Mouse (Mus musculus) kidney, embryonic 15.5 days (tissue): ENCODE results near the gene Adam12. TPM values are rescaled to one million over a fixed set of nuclear protein-coding genes. Genes with fewer than 3 reads are reported as not detected.

Experiments
- ATAC-seq: fragments of 200-750 bp; cut with Nextera tagmentation; replicated peaks from 2 replicates; pipeline ENCODE4 v1.8.0; 2017; ENCODE audit warnings: moderate TSS enrichment; ENCODE audit not compliant: low FRiP score
- H3K27ac ChIP-seq: fragments of 300-500 bp; sonication (generic); 2 replicates; pipeline ENCODE4 v1.5.1; 2015; ENCODE audit warnings: mild to moderate bottlenecking, inconsistent platforms
- H3K27me3 ChIP-seq: fragments of 300-500 bp; sonication (generic); 2 replicates; pipeline ENCODE4 v1.6.1; 2015; ENCODE audit warnings: inconsistent platforms
- H3K36me3 ChIP-seq: fragments of 300-500 bp; sonication (generic); 2 replicates; pipeline ENCODE4 v1.6.1; 2015; ENCODE audit warnings: inconsistent platforms
- H3K4me1 ChIP-seq: fragments of 300-500 bp; sonication (generic); 2 replicates; pipeline ENCODE4 v1.6.1; 2015; ENCODE audit warnings: inconsistent platforms
- H3K4me2 ChIP-seq: fragments of 300-500 bp; sonication (generic); 2 replicates; pipeline ENCODE4 v1.6.1; 2015; ENCODE audit warnings: moderate library complexity, mild to moderate bottlenecking, inconsistent platforms
- H3K4me3 ChIP-seq: fragments of 300-500 bp; sonication (generic); replicated peaks from 2 replicates; pipeline ENCODE4 v1.5.1; 2015; ENCODE audit warnings: mild to moderate bottlenecking, inconsistent platforms
- H3K9ac ChIP-seq: fragments of 300-500 bp; sonication (generic); 2 replicates; pipeline ENCODE4 v1.6.1; 2015; ENCODE audit warnings: mild to moderate bottlenecking, inconsistent platforms
- H3K9me3 ChIP-seq: fragments of 300-500 bp; sonication (generic); replicated peaks from 2 replicates; pipeline ENCODE4 v1.6.1; 2016; ENCODE audit warnings: inconsistent platforms
- WGBS: fragments of 180-500 bp; shearing (Covaris S2); methylation state at CpG from one replicate; pipeline ENCODE4 v1.1.7; 2015; ENCODE audit warnings: mixed read lengths; 5-methylcytosine and 5-hydroxymethylcytosine counted together
- polyA plus RNA-seq: library from polyadenylated mRNA; unstranded; fragments of >200 nt; fragmentation: Nextera tagmentation; extraction: Ambion mirVana; gene quantifications from 2 replicates; pipeline ENCODE4 v1.2.1, GENCODE M21; 2015

Gene Adam12
- polyA plus RNA-seq, 1 experiment from 2014 or later, result 6.8 TPM

DNA sequence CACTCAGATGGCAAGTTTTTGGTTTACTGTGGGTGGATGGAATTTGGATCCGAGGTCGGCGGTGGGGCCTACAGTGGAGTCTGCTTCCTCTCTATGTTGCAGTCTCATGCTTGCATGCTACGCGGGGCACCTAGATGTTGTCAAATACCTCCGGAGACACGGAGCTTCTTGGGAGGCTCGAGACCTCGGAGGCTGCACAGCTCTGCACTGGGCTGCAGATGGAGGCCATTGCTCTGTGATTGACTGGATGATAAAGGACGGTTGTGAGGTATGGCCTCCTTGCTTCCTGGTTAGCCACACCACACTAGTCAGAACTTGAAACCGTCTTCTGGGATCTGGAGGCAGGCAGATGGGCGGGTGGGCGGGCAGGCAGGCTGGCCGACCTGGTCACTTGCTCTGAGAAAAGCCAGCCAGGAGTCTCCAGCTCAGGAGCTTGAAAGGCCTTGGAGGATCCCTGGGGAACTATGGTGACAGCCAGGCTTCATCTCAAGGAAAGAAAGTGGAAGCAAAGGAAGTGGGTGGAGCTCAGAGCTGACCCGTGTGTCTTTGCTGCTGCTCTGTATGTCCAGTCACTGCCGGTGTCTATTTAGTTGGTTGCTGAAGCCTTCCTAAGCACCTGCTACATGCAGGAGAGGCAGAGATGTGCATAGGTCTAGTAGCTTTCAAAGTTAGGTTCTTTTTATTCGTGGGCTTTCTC lies 355.2 kb downstream of the Adam12 start:
- Histone ChIP-seq H3K9me3 (no peaks in the 10 kb centered on the region), H3K27ac (no peak overlapping the region), H3K36me3 (no peaks in the 10 kb centered on the region), H3K4me2 (no peak overlapping the region), H3K9ac (no peak overlapping the region), H3K4me1 (peaks cover 9% of the 10 kb centered on the region; the same call in 1 of the 2 replicates), H3K27me3 (no peaks in the 10 kb centered on the region), H3K4me3 (no peak overlapping the region)
- WGBS, result 64% methylated on average over 17 of the region's 17 CpGs
- no peak for ATAC-seq

DNA sequence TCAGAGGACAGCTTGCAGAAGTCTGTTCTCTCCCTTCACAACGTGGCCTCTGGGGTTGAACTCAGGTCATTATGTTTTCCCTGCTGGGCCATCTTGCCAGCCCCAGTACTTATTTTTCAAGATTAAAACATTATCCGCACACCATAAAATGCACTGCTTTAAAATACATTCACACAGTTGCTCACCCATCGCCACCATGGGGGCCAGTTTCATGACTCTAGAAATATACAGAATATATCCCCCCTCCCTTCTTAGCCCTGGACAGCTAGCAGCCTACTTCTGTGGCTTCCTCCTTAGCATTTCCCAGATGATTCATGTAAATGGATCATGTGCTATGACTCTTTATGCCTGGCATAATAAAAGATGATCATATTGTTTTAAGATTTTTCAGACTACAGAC lies 355.8 kb downstream of the Adam12 start:
- Histone ChIP-seq H3K27ac (no peak overlapping the region), H3K9me3 (no peaks in the 10 kb centered on the region), H3K4me2 (no peak overlapping the region), H3K4me1 (0 out of 2 replicates have a peak, but pooled peaks cover 5% of the 10 kb centered on the region), H3K36me3 (no peaks in the 10 kb centered on the region), H3K4me3 (no peak overlapping the region), H3K27me3 (no peaks in the 10 kb centered on the region), H3K9ac (no peak overlapping the region)
- no peak for ATAC-seq
- 70% methylated on average over 3 of the region's 3 CpGs for WGBS

DNA sequence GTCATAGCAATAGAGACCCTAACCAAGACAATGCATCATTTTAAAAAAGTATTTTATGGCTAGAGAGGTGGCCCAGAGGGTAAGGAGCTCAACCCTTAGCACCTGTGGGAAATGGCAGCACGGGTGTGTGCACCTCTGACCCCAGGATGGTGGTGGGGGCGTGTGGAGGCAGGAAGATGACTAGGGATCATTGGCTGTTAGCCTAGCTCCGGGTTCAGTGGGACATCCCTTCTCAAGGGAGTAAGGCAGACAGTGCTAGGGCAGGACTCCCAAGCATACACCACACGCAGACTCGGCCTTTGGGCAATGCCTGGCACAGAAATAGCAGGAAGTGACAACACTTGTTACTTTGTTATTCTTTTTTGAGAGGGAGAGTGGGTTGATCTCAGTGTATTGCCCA lies 359.2 kb downstream of the Adam12 start:
- no peaks in the 10 kb centered on the region for H3K9me3 ChIP-seq
- 0 out of 2 replicates have a peak, but pooled peaks cover 4% of the 10 kb centered on the region for H3K27me3 ChIP-seq
- 77% methylated on average over 5 of the region's 5 CpGs for WGBS
- no peak overlapping the region for H3K9ac ChIP-seq
- H3K27ac ChIP-seq, result no peak overlapping the region
- 0 out of 2 replicates have a peak, but pooled peaks cover 5% of the 10 kb centered on the region for H3K4me1 ChIP-seq
- no peaks in the 10 kb centered on the region for H3K36me3 ChIP-seq
- ATAC-seq, result no peak
- no peak overlapping the region for H3K4me3 ChIP-seq
- no peak overlapping the region for H3K4me2 ChIP-seq

DNA sequence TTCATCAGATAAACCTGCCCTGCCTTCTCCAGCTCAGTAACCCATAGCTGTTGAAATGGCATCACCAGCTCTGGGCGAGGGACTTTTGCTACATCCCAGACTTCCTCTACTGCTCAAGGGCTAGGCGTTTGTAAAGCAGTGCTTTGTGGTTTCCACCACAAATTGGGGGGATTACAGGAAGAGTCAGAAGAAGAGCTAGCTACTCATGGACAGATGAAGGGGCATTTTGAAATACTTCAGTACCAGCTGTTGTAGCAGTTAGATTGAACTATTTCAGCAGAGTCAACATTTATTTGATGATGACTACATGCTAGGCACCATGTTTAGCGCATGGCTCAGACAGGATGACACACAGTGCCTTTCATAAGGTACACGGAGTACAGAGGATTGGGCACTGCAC lies 361.7 kb downstream of the Adam12 start:
- 90% methylated on average over 4 of the region's 4 CpGs for WGBS
- H3K4me2 ChIP-seq, result no peak overlapping the region
- no peak overlapping the region for H3K27ac ChIP-seq
- no peak for ATAC-seq
- H3K27me3 ChIP-seq, result 0 out of 2 replicates have a peak, but pooled peaks cover 4% of the 10 kb centered on the region
- no peak overlapping the region for H3K4me3 ChIP-seq
- H3K9me3 ChIP-seq, result no peaks in the 10 kb centered on the region
- no peaks in the 10 kb centered on the region for H3K4me1 ChIP-seq
- H3K9ac ChIP-seq, result no peak overlapping the region
- H3K36me3 ChIP-seq, result no peaks in the 10 kb centered on the region

DNA sequence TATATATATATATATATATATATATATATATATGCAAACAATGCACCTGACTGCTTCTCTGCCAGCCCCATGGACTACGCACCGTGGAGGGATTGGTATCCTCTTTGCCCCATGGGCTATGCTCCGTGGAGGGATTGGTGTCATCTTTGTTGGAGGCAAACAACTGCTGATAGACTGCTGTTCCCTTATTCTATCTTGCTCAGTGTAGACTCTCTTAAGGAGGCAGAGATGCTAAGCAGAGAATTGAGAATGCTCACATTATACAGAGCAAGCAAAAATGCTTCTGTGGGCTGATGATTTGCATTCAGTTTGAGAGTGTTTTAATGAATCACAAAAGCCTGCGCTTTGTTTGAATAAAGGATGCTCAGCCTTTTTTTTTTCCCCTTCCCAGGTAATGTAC lies 368.3 kb downstream of the Adam12 start:
- no peak overlapping the region for H3K9ac ChIP-seq
- WGBS, result 91% methylated on average over 4 of the region's 4 CpGs
- no peak for ATAC-seq
- no peak overlapping the region for H3K4me3 ChIP-seq
- no peaks in the 10 kb centered on the region for H3K4me1 ChIP-seq
- H3K27ac ChIP-seq, result no peak overlapping the region
- H3K27me3 ChIP-seq, result no peaks in the 10 kb centered on the region
- no peaks in the 10 kb centered on the region for H3K9me3 ChIP-seq
- no peaks in the 10 kb centered on the region for H3K36me3 ChIP-seq
- no peak overlapping the region for H3K4me2 ChIP-seq

DNA sequence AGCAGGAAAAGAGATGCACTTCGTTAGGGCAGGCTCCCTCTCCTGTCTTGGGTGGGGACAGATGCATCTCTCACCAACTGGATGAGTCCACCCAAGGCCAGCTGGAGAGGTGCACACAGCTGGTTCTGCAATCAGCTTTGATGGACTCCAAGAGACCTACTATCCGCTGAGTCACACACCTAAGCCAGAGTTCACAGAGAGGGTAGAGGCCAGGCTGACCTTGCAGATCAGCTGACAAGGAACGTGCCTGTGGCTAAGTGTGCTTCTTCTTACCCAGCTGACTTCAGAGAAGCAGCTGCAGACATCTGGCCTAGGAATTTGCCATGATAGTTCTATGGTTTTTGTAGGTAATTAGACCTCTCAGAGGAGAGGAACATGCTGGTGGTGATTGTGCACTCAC lies 368.8 kb downstream of the Adam12 start:
- Histone ChIP-seq H3K9me3 (no peaks in the 10 kb centered on the region), H3K9ac (no peak overlapping the region), H3K27ac (no peak overlapping the region), H3K4me2 (no peak overlapping the region), H3K4me3 (no peak overlapping the region), H3K36me3 (no peaks in the 10 kb centered on the region), H3K4me1 (no peaks in the 10 kb centered on the region), H3K27me3 (no peaks in the 10 kb centered on the region)
- no peak for ATAC-seq
- WGBS, result 59% methylated on average over 3 of the region's 3 CpGs

DNA sequence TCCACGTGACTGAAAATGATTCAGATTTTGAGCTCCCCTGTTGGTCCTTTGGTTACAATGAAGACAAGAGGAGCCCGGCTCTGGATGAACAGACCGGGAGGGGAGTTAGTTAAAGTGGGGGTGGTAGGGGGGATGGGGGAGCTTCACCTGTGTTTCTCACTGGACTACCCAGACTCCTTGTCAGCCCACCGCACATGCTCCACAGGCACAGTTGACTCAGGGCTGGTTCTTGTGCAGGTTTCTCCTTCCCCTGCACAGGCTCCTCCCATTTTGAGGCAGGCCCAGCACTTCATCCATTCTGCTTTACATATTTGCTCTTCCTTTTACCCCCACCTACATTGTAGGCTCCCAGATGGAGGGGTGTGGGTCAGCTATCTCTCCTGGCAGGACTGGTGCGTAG lies 369.2 kb downstream of the Adam12 start:
- 93% methylated on average over 5 of the region's 5 CpGs for WGBS
- Histone ChIP-seq H3K9ac (no peak overlapping the region), H3K9me3 (no peaks in the 10 kb centered on the region), H3K4me1 (no peaks in the 10 kb centered on the region), H3K36me3 (no peaks in the 10 kb centered on the region), H3K4me2 (no peak overlapping the region), H3K27ac (no peak overlapping the region), H3K4me3 (no peak overlapping the region), H3K27me3 (no peaks in the 10 kb centered on the region)
- no peak for ATAC-seq

DNA sequence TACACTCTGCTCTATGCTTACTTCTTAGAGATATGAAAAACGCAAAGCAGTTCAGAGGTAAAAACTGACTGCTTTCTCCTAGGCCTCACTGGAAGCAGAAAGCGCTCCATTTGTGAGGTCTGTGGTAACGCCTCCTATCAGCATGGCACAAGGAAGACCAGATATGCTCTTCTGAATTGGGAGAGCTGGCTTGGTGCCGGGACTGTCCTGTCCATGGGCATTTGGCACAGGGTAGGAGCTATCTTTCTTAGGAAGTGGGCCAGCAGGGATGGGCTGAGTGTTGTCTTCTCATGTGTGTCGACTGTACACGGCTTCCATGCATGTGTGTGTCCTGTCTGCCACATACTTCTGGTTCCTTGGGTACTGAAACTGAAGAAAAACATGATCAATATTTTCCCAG lies 369.7 kb downstream of the Adam12 start:
- WGBS, result 92% methylated on average over 6 of the region's 6 CpGs
- Histone ChIP-seq H3K9me3 (no peaks in the 10 kb centered on the region), H3K4me3 (no peak overlapping the region), H3K4me1 (no peaks in the 10 kb centered on the region), H3K4me2 (no peak overlapping the region), H3K9ac (no peak overlapping the region), H3K27me3 (no peaks in the 10 kb centered on the region), H3K36me3 (no peaks in the 10 kb centered on the region), H3K27ac (no peak overlapping the region)
- no peak for ATAC-seq

DNA sequence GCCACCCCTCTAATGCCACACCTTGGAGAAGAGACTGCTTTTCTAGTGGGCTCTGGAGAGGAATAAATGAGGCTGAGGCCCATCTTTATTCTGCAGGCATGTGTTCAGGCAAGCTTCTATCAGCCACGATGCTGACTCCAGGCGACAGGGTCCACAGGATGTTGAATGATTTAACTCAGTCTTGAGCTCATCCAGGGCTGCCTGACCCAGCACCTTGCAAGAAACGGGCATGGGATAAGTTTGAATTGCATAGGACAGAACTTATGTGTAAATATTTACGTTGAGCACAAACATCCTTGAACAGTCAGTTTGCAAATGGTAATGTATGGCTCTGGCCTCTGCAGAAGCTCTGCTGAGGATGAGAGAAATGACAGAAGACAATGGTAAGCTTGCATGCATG lies 372.4 kb downstream of the Adam12 start:
- no peak overlapping the region for H3K4me2 ChIP-seq
- no peaks in the 10 kb centered on the region for H3K36me3 ChIP-seq
- H3K4me1 ChIP-seq, result no peaks in the 10 kb centered on the region
- H3K4me3 ChIP-seq, result no peak overlapping the region
- no peak overlapping the region for H3K9ac ChIP-seq
- H3K9me3 ChIP-seq, result no peaks in the 10 kb centered on the region
- WGBS, result 77% methylated on average over 4 of the region's 4 CpGs
- no peak overlapping the region for H3K27ac ChIP-seq
- no peak for ATAC-seq
- no peaks in the 10 kb centered on the region for H3K27me3 ChIP-seq

DNA sequence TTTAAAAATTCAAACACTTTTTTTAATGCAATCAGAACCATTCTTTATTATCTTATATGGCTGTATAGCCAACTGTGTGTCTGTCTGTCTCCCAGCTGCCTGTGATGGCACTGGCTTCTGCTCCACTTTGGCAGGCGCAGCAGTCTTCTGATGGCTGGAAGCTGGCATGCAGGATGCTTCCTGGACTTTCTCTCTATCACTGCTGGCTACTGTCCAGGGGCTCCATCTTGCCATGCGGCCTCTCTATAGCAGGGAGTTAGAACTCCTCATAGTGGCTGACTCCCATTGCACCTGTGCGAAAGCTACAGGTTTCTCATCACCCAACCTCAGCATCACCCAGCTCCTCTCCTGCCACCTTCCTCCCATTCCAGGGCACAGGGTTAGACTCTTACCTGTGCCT lies 373.4 kb downstream of the Adam12 start:
- Histone ChIP-seq H3K27ac (no peak overlapping the region), H3K9me3 (no peaks in the 10 kb centered on the region), H3K27me3 (no peaks in the 10 kb centered on the region), H3K9ac (no peak overlapping the region), H3K36me3 (no peaks in the 10 kb centered on the region), H3K4me3 (no peak overlapping the region), H3K4me2 (no peak overlapping the region), H3K4me1 (no peaks in the 10 kb centered on the region)
- 86% methylated on average over 3 of the region's 3 CpGs for WGBS
- no peak for ATAC-seq

DNA sequence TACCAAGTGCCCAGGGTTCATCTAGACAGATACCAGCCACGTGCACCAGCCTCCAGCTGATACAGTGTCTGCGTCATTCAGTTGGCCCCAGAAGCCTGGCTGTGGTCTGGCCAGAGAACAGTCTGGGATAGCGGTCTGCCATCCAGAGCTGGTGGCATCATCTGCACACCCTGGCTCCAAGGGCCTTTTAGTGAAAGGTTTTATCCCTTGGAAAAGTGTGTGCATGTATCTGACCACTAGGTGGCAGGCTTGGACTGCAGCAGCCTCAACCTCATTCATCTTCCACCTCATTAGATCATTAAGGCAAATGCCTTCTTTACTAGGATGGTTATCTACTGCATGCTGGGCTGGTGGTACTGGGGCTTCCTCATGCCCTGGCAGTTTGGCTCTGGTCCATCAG lies 375.7 kb downstream of the Adam12 start:
- no peaks in the 10 kb centered on the region for H3K9me3 ChIP-seq
- H3K4me2 ChIP-seq, result no peak overlapping the region
- no peak overlapping the region for H3K9ac ChIP-seq
- H3K4me3 ChIP-seq, result no peak overlapping the region
- no peaks in the 10 kb centered on the region for H3K27me3 ChIP-seq
- WGBS, result 14% methylated on average over 3 of the region's 3 CpGs
- no peaks in the 10 kb centered on the region for H3K36me3 ChIP-seq
- H3K4me1 ChIP-seq, result no peaks in the 10 kb centered on the region
- H3K27ac ChIP-seq, result no peak overlapping the region
- no peak; the same call in 1 of the 2 replicates for ATAC-seq

DNA sequence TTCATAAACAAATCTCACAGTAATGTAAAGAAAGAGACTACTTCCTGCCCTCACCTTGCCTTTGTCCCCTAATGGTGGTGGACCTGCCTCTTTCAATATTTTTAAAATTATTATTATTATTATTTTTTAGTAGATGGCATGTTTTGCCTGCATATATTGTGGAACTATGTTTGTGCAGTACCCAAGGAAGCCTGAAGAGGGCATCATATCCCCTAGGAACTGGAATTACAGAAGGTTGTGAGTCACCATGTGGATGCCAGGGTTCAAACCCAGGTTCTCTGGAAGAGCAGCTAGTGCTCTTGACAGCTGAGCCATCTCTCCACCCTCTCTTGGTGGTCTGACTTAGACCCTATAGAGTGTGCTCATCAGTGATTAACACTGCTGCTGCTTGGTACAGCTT lies 381.2 kb downstream of the Adam12 start:
- Histone ChIP-seq H3K36me3 (no peaks in the 10 kb centered on the region), H3K27me3 (no peaks in the 10 kb centered on the region), H3K27ac (no peak overlapping the region), H3K9ac (no peak overlapping the region), H3K4me1 (0 out of 2 replicates have a peak, but pooled peaks cover 4% of the 10 kb centered on the region), H3K4me2 (no peak overlapping the region), H3K4me3 (no peak overlapping the region), H3K9me3 (no peaks in the 10 kb centered on the region)
- no peak for ATAC-seq

DNA sequence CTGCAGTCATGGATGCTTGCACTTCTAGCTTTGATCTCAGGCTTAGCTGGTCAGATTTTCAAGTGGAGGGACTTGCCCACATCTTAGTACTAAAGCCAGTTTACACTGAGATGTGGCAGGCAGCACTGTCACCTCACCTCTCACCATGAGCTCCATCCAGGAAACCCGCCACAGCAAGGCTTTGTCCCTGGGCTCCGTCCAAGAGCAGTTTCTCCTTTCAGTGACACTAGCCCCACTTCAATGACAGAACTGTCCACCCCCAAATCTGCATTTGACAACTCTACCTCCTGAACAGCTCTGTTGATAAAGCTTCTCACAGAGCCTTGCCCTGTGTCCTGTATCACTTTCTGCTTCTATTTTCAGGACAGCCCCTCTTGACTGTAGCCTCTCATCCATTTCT lies 383.8 kb downstream of the Adam12 start:
- 0 out of 2 replicates have a peak, but pooled peaks cover 4% of the 10 kb centered on the region for H3K4me1 ChIP-seq
- no peak overlapping the region for H3K4me2 ChIP-seq
- no peak for ATAC-seq
- no peaks in the 10 kb centered on the region for H3K27me3 ChIP-seq
- H3K4me3 ChIP-seq, result no peak overlapping the region
- H3K9ac ChIP-seq, result no peak overlapping the region
- WGBS, result 58% methylated on average over 2 of the region's 2 CpGs
- no peaks in the 10 kb centered on the region for H3K36me3 ChIP-seq
- no peak overlapping the region for H3K27ac ChIP-seq
- no peaks in the 10 kb centered on the region for H3K9me3 ChIP-seq
